Mouse (Mus musculus) embryo, embryonic 11 days (tissue): ENCODE data around the gene Acox2.

Source experiments
- DNase-seq: peaks from one replicate; pipeline ENCODE4 v3.0.0-alpha.2; 2015

Gene Acox2

GRCm38 (mm10) chr14:8209896-8210295, 49.3 kb downstream of the Acox2 start:
- DNase-seq, result no peak

GRCm38 (mm10) chr14:8208876-8209275, 50.3 kb downstream of the Acox2 start:
- DNase-seq, result no peak

- DNase-seq, result no peak
Observed at GRCm38 (mm10) chr14:8207543-8207942, 51.6 kb downstream of the Acox2 start.

- peak; percentile 43 for DNase-seq
Observed at GRCm38 (mm10) chr14:8207105-8207504, 52.0 kb downstream of the Acox2 start.

- no peak for DNase-seq
Observed at GRCm38 (mm10) chr14:8206179-8206910, 52.8 kb downstream of the Acox2 start.

GRCm38 (mm10) chr14:8201715-8202114, 57.4 kb downstream of the Acox2 start:
- no peak for DNase-seq

GRCm38 (mm10) chr14:8200769-8201168, 58.4 kb downstream of the Acox2 start:
- no peak for DNase-seq

GRCm38 (mm10) chr14:8192727-8193126, 66.4 kb downstream of the Acox2 start:
- no peak for DNase-seq

- DNase-seq, result no peak
Observed at GRCm38 (mm10) chr14:8191331-8191965, 67.7 kb downstream of the Acox2 start.

GRCm38 (mm10) chr14:8190556-8190955, 68.6 kb downstream of the Acox2 start:
- no peak for DNase-seq

GRCm38 (mm10) chr14:8186278-8187045, 72.7 kb downstream of the Acox2 start:
- DNase-seq, result no peak

- DNase-seq, result no peak
Observed at GRCm38 (mm10) chr14:8183330-8183729, 75.8 kb downstream of the Acox2 start.

GRCm38 (mm10) chr14:8180371-8181035, 78.7 kb downstream of the Acox2 start:
- DNase-seq, result no peak

- peak; percentile 26 for DNase-seq
Observed at GRCm38 (mm10) chr14:8176251-8176650, 82.9 kb downstream of the Acox2 start.
